Mouse (Mus musculus) brain, embryonic 14.5 days (tissue): Measurements from ENCODE around the gene Medag.

Experiments
- CTCF ChIP-seq: fragments of 200-500 bp; IDR thresholded peaks from 2 replicates; pipeline ENCODE4 v1.5.1; 2012; ENCODE audit warnings: inconsistent platforms, mild to moderate bottlenecking, moderate library complexity, borderline replicate concordance; ENCODE audit not compliant: insufficient read depth, insufficient read length; ENCODE audit errors: extremely low read depth
- POLR2A ChIP-seq: fragments of 200-500 bp; IDR thresholded peaks from 2 replicates; pipeline ENCODE4 v1.6.1; 2012; ENCODE audit warnings: mild to moderate bottlenecking, inconsistent platforms, borderline replicate concordance; ENCODE audit not compliant: poor library complexity, insufficient read depth, insufficient read length, severe bottlenecking; ENCODE audit errors: extremely low read depth

DNA sequence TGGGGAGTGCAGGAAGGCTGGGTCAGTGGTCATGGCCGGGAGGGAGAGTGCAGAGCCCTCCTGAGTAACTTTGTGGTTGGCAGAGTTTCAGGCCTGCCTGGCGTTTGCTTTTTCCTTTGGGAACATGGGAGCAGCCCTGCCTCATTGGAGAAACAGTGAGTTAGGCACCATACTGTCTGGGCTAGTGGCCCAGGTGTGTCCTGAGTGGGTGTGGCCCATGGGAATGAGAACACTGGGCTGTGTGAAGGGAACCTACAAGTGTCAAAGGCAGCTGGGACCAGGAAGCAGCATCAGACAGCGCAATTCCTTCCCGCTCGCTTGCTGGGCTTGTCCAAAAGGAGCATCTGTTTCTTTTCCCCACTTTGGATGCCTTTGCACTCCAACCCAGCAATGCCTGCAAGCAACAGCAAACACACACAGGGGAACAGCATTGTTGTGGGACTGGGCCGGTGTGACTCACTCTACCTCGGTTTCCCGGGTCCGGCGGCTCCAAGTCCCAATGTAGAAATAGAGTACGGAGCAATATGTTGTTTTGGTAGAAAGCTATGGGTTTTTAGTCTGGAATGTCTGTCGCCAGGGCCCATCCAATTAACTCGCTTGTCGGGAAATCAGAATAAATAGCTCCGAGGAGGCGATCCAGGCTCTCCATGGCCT, 32.3 kb upstream of the Medag start:
- TF ChIP-seq CTCF (no peak), POLR2A (no peak)
